ENCODE assay signal across 8 mouse cellular contexts in genomic region chr11:120581490-120582267, GRCm38 (mm10). TPM values are rescaled to one million over a fixed set of nuclear protein-coding genes. Genes with fewer than 3 reads are reported as not detected.
DNase-seq lines count a peak whose midpoint lies in the region; ATAC-seq and TF ChIP-seq lines count a peak whose summit lies in the region.

Gene Arhgdia (minus strand): TSS chr11:120581624.

- H3K27ac ChIP-seq in ES-E14 (ENCODE audit: insufficient read depth, low read depth, low read length, poor library complexity, severe bottlenecking) = peak within 1 kb of the TSS; percentile 98
- peak within 1 kb of the TSS; percentile 88 for H3K27ac ChIP-seq in cerebellum, adult 2 months (ENCODE audit: insufficient read depth, low read length)
- H3K27ac ChIP-seq in lung, embryonic 14.5 days (ENCODE audit: low read depth) = peak within 1 kb of the TSS; percentile 96
- peak within 1 kb of the TSS; percentile 85 for H3K27ac ChIP-seq in olfactory bulb, adult 2 months (ENCODE audit: insufficient read depth, low read depth, low read length)

- H3K9me3 ChIP-seq in ES-E14 (ENCODE audit: control insufficient read depth, insufficient read depth, low read depth, low read length) = no peaks in the 10 kb centered on the region
- no peaks in the 10 kb centered on the region for H3K9me3 ChIP-seq in lung, embryonic 14.5 days (ENCODE audit: low read depth, low read length)

- peak; percentile 49 for ATAC-seq in lung, embryonic 14.5 days (ENCODE audit: insufficient read depth)

- H3K4me3 ChIP-seq in ES-E14 (ENCODE audit: insufficient read depth in 1 of 2, low read depth in 1 of 2, low read length in 2 of 2, poor library complexity in 1 of 2, severe bottlenecking in 1 of 2) = peak within 1 kb of the TSS; percentile 88 to 89
- peak within 1 kb of the TSS; percentile 73 for H3K4me3 ChIP-seq in cerebellum, adult 2 months (replicated peaks; ENCODE audit: insufficient read depth, low read depth, low read length)
- H3K4me3 ChIP-seq in lung, embryonic 14.5 days (ENCODE audit: low read depth, low read length) = peak within 1 kb of the TSS; percentile 94
- peak within 1 kb of the TSS; percentile 71 for H3K4me3 ChIP-seq in olfactory bulb, adult 2 months (ENCODE audit: insufficient read depth, low read depth, low read length)

- WGBS in cerebellum, adult 2 months = 3% methylated on average over 73 of the region's 75 CpGs
- 6% methylated on average over 64 of the region's 75 CpGs for WGBS in lung, embryonic 14.5 days
- 3% methylated on average over 73 of the region's 75 CpGs for WGBS in olfactory bulb, adult 2 months

- no peaks in the 10 kb centered on the region for H3K27me3 ChIP-seq in cerebellum, adult 2 months (ENCODE audit: control insufficient read depth, insufficient read depth, low read length)
- no peaks in the 10 kb centered on the region for H3K27me3 ChIP-seq in lung, embryonic 14.5 days (ENCODE audit: insufficient read depth, low read length)

- peak within 1 kb of the TSS; percentile 95 for H3K9ac ChIP-seq in ES-E14 (ENCODE audit: insufficient read depth, low read depth, low read length, poor library complexity, severe bottlenecking)
- peak within 1 kb of the TSS; percentile 93 for H3K9ac ChIP-seq in lung, embryonic 14.5 days

- peak; percentile 28; the same call in 1 of the 2 replicates for TF ChIP-seq CTCF in cerebellum, adult 2 months (IDR thresholded peaks at IDR 0.05; ENCODE audit: borderline replicate concordance, insufficient read depth, low read depth, low read length)
- peak; percentile 28; the same call in 1 of the 2 replicates for TF ChIP-seq CTCF in lung, embryonic 14.5 days (IDR thresholded peaks at IDR 0.05; ENCODE audit: low read depth)
- TF ChIP-seq CTCF in olfactory bulb, adult 2 months (IDR thresholded peaks at IDR 0.05; ENCODE audit: insufficient read depth, low read depth, low read length) = 0 out of 2 replicates have a peak, but pooled peaks have one; percentile 12

- DNase-seq in ES-E14 (ENCODE audit: low read depth, low spot score) = no peak
- peak; percentile 89 to 91 for DNase-seq in cerebellum, adult 2 months
- peak; percentile 85 for DNase-seq in forelimb bud, embryonic 11.5 days (ENCODE audit: low read depth, low spot score)
- DNase-seq in heart, postnatal 4 days = peak; percentile 93
- DNase-seq in layer of hippocampus, adult 8-10 months (ENCODE audit: low spot score in 2 of 2) = peak; percentile 82 to 88
- DNase-seq in lung, embryonic 14.5 days = peak; percentile 95
- peak; percentile 72 to 80 for DNase-seq in thymus, adult 18-20 months

- peaks cover 33% of the 10 kb centered on the region for H3K36me3 ChIP-seq in ES-E14 (ENCODE audit: control insufficient read depth, insufficient read depth, low read length, poor library complexity, severe bottlenecking)
- peaks cover 72% of the 10 kb centered on the region for H3K36me3 ChIP-seq in lung, embryonic 14.5 days (ENCODE audit: insufficient read depth)

- H3K4me1 ChIP-seq in ES-E14 (ENCODE audit: control insufficient read depth in 2 of 2, insufficient read depth in 2 of 2, low read length in 2 of 2, poor library complexity in 1 of 2) = peaks cover 3 to 21% of the 10 kb centered on the region in 2 experiments
- peaks cover 13% of the 10 kb centered on the region for H3K4me1 ChIP-seq in cerebellum, adult 2 months (ENCODE audit: control insufficient read depth, insufficient read depth, low read length)
- peaks cover 11% of the 10 kb centered on the region for H3K4me1 ChIP-seq in lung, embryonic 14.5 days (ENCODE audit: insufficient read depth)
- H3K4me1 ChIP-seq in olfactory bulb, adult 2 months (ENCODE audit: control insufficient read depth, insufficient read depth, low read length) = peaks cover 20% of the 10 kb centered on the region

- in situ Hi-C loops in ES-E14 (cut with MboI; ENCODE audit: low sequenced_read_pairs in 2 of 2, unreplicated experiment in 2 of 2) = no loop called here

- H3K4me2 ChIP-seq in lung, embryonic 14.5 days = peak within 1 kb of the TSS; percentile 95

- peak; percentile 86 for TF ChIP-seq POLR2A in cerebellum, adult 2 months (IDR thresholded peaks at IDR 0.05; ENCODE audit: borderline replicate concordance, insufficient read depth, low read length)
- TF ChIP-seq POLR2A in olfactory bulb, adult 2 months (IDR thresholded peaks at IDR 0.05; ENCODE audit: insufficient read depth, low read depth, low read length) = peak; percentile 96

TF ChIP-seq in ES-E14, 5 proteins besides CTCF, POLR2A, EP300 and RAD21:
- TF ChIP-seq ZC3H11A (IDR thresholded peaks at IDR 0.05; ENCODE audit: borderline replicate concordance, low read depth, low read length) (no peak), HCFC1 (IDR thresholded peaks at IDR 0.05; ENCODE audit: borderline replicate concordance, insufficient read depth, low read length) (peak; percentile 42; the same call in 1 of the 2 replicates)

RNA-seq across cellular contexts. Expression of gene Arhgdia, which starts in this region (rescaled TPM):
- total RNA-seq in ES-E14 (2012; rRNA removed) = 161 and 253 TPM in 2 replicates
- 288 and 305 TPM in 2 replicates for polyA plus RNA-seq in cerebellum, adult 2 months (2012; rRNA removed)
- 100 to 1,000 TPM; 296 to 308 TPM for total RNA-seq in heart, postnatal 4 days (2021)
- 100 to 1,000 TPM; 268 to 314 (median 278) TPM for total RNA-seq in layer of hippocampus, adult 8-10 months (2022)
- 717 and 734 TPM in 2 replicates for polyA plus RNA-seq in lung, embryonic 14.5 days (2014; fragmentation: Nextera tagmentation; extraction: Ambion mirVana)
- polyA plus RNA-seq in olfactory bulb, adult 2 months (2012; ENCODE audit: insufficient read depth, insufficient read length, low replicate concordance, missing spikeins) = 143 TPM in 1 of 2 replicates, not detected in the other
